Mouse (Mus musculus) stomach, postnatal 0 days (tissue): ENCODE results near the gene Fxr2. TPM values are rescaled to one million over a fixed set of nuclear protein-coding genes. Genes with fewer than 3 reads are reported as not detected.

ENCODE experiments used
- ATAC-seq: fragments of 200-750 bp; cut with Nextera tagmentation; 2 replicates; pipeline ENCODE4 v1.8.0; 2017; ENCODE audit not compliant: low FRiP score, low TSS enrichment
- DNase-seq: peaks from one replicate; pipeline ENCODE4 v3.0.0-alpha.2; 2016; ENCODE audit warnings: low spot score
- H3K27ac ChIP-seq: fragments of 300-500 bp; sonication (generic); replicated peaks from 2 replicates; pipeline ENCODE4 v1.5.1; 2014; ENCODE audit warnings: mild to moderate bottlenecking, control low read depth
- H3K27me3 ChIP-seq: fragments of 300-500 bp; sonication (generic); 2 replicates; pipeline ENCODE4 v1.6.1; 2014; ENCODE audit warnings: low read length; ENCODE audit not compliant: control insufficient read depth, insufficient read depth
- H3K36me3 ChIP-seq: fragments of 300-500 bp; sonication (generic); 2 replicates; pipeline ENCODE4 v1.6.1; 2014; ENCODE audit warnings: low read length, mixed read lengths; ENCODE audit not compliant: control insufficient read depth, insufficient read depth
- H3K4me1 ChIP-seq: fragments of 300-500 bp; sonication (generic); replicated peaks from 2 replicates; pipeline ENCODE4 v1.6.1; 2014; ENCODE audit warnings: antibody characterized with exemption; ENCODE audit not compliant: control insufficient read depth, insufficient read depth
- H3K4me2 ChIP-seq: fragments of 300-500 bp; sonication (generic); replicated peaks from 2 replicates; pipeline ENCODE4 v1.6.1; 2014; ENCODE audit warnings: low read depth, mild to moderate bottlenecking, control low read depth, moderate library complexity
- H3K4me3 ChIP-seq: fragments of 300-500 bp; sonication (generic); 2 replicates; pipeline ENCODE4 v1.5.1; 2014; ENCODE audit warnings: low read depth, low read length, control low read depth
- H3K9ac ChIP-seq: fragments of 300-500 bp; sonication (generic); 2 replicates; pipeline ENCODE4 v1.6.1; 2014; ENCODE audit warnings: mild to moderate bottlenecking, low read length, control low read depth, mixed read lengths
- H3K9me3 ChIP-seq: fragments of 300-500 bp; sonication (generic); 2 replicates; pipeline ENCODE4 v1.6.1; 2016; ENCODE audit warnings: low read length; ENCODE audit not compliant: control insufficient read depth
- CTCF ChIP-seq: IDR thresholded peaks from 2 replicates; pipeline ENCODE4 v1.5.1; 2016; ENCODE audit warnings: antibody characterized with exemption, low read depth, mild to moderate bottlenecking, moderate library complexity
- EP300 ChIP-seq: optimal IDR thresholded peaks from 2 replicates; pipeline ENCODE3; 2016; ENCODE audit warnings: antibody characterized with exemption
- WGBS: fragments of 180-500 bp; shearing (Covaris S2); extraction: QIAGEN DNeasy Blood & Tissue Kit; methylation state at CpG from one replicate; pipeline ENCODE4 v1.1.7; 2014; 5-methylcytosine and 5-hydroxymethylcytosine counted together
- polyA plus RNA-seq: library from polyadenylated mRNA; unstranded; fragments of >200 nt; fragmentation: Nextera tagmentation; extraction: Ambion mirVana; gene quantifications from 2 replicates; pipeline ENCODE4 v1.2.1, GENCODE M21; 2015

The Fxr2 gene
- polyA plus RNA-seq, 1 experiment from 2014 or later, result 10.8 TPM

GRCm38 (mm10) chr11:69692196-69692811, 59.5 kb downstream of the Fxr2 start:
- Histone ChIP-seq H3K27me3 (no peaks in the 10 kb centered on the region), H3K4me3 (no peak overlapping the region), H3K9ac (no peak overlapping the region), H3K4me2 (no peak overlapping the region), H3K9me3 (no peaks in the 10 kb centered on the region), H3K27ac (no peak overlapping the region), H3K36me3 (no peaks in the 10 kb centered on the region), H3K4me1 (no peaks in the 10 kb centered on the region)
- 73% methylated on average over 9 of the region's 9 CpGs for WGBS
- DNase-seq (no peak), ATAC-seq (no peak)
- no peak for TF ChIP-seq EP300
- TF ChIP-seq CTCF, result no peak

- Histone ChIP-seq H3K4me1 (no peaks in the 10 kb centered on the region), H3K9ac (no peak overlapping the region), H3K4me2 (no peak overlapping the region), H3K27me3 (no peaks in the 10 kb centered on the region), H3K9me3 (no peaks in the 10 kb centered on the region), H3K27ac (no peak overlapping the region), H3K4me3 (no peak overlapping the region), H3K36me3 (no peaks in the 10 kb centered on the region)
- no peak for DNase-seq
- 74% methylated on average over 6 of the region's 6 CpGs for WGBS
- peak; percentile 47 for ATAC-seq
- no peak for TF ChIP-seq CTCF
- no peak for TF ChIP-seq EP300
These were observed 60.1 kb downstream of the Fxr2 start for GRCm38 (mm10) chr11:69692863-69693262.

- no peaks in the 10 kb centered on the region for H3K27me3 ChIP-seq
- 52% methylated on average over 11 of the region's 11 CpGs for whole genome bisulfite sequencing
- no peak overlapping the region for H3K27ac ChIP-seq
- DNase-seq (no peak), ATAC-seq (no peak)
- H3K4me2 ChIP-seq, result no peak overlapping the region
- no peaks in the 10 kb centered on the region for H3K4me1 ChIP-seq
- H3K36me3 ChIP-seq, result no peaks in the 10 kb centered on the region
- no peak overlapping the region for H3K9ac ChIP-seq
- no peak overlapping the region for H3K4me3 ChIP-seq
- no peaks in the 10 kb centered on the region for H3K9me3 ChIP-seq
- no peak for TF ChIP-seq EP300
- no peak for TF ChIP-seq CTCF
These were observed 60.7 kb downstream of the Fxr2 start for GRCm38 (mm10) chr11:69693421-69693965.

GRCm38 (mm10) chr11:69695046-69695360, 62.2 kb downstream of the Fxr2 start:
- Histone ChIP-seq H3K27ac (peak overlapping the region; percentile 89), H3K27me3 (no peaks in the 10 kb centered on the region), H3K36me3 (no peaks in the 10 kb centered on the region), H3K9ac (peak overlapping the region; percentile 80), H3K4me2 (peak overlapping the region; percentile 84), H3K4me1 (no peaks in the 10 kb centered on the region), H3K4me3 (peak overlapping the region; percentile 61), H3K9me3 (no peaks in the 10 kb centered on the region)
- ATAC-seq (peak; percentile 13; the same call in 1 of the 2 replicates), DNase-seq (no peak)
- no peak for TF ChIP-seq CTCF
- TF ChIP-seq EP300, result no peak
- WGBS, result 20% methylated on average over 6 of the region's 6 CpGs

GRCm38 (mm10) chr11:69695361-69696181, 62.8 kb downstream of the Fxr2 start, which contains the start of the genes Tnfsf12 and Tnfsfm13:
Gene Tnfsf12, minus strand, starts transcription at chr11:69695849.
Gene Tnfsfm13, minus strand, starts transcription at chr11:69696098.
- 3% methylated on average over 34 of the region's 41 CpGs for WGBS
- Histone ChIP-seq H3K27me3 (no peaks in the 10 kb centered on the region), H3K36me3 (no peaks in the 10 kb centered on the region), H3K9ac (peak within 1 kb of the TSS; percentile 80), H3K4me1 (no peaks in the 10 kb centered on the region), H3K27ac (peak within 1 kb of the TSS; percentile 89), H3K9me3 (no peaks in the 10 kb centered on the region), H3K4me3 (peak within 1 kb of the TSS; percentile 61), H3K4me2 (peak within 1 kb of the TSS; percentile 84)
- TF ChIP-seq EP300, result no peak
- peak; percentile 40 for TF ChIP-seq CTCF
- ATAC-seq, result peak; percentile 75
- DNase-seq, result peak; percentile 65

- 90% methylated on average over 3 of the region's 3 CpGs for WGBS
- H3K4me1 ChIP-seq, result no peaks in the 10 kb centered on the region
- no peaks in the 10 kb centered on the region for H3K36me3 ChIP-seq
- H3K27me3 ChIP-seq, result no peaks in the 10 kb centered on the region
- H3K9ac ChIP-seq, result no peak overlapping the region
- H3K9me3 ChIP-seq, result no peaks in the 10 kb centered on the region
- DNase-seq (no peak), ATAC-seq (no peak)
- no peak overlapping the region for H3K27ac ChIP-seq
- H3K4me3 ChIP-seq, result no peak overlapping the region
- TF ChIP-seq EP300 (no peak), CTCF (no peak)
- H3K4me2 ChIP-seq, result no peak overlapping the region
These were observed 64.6 kb downstream of the Fxr2 start for GRCm38 (mm10) chr11:69697396-69697795.
